Mouse (Mus musculus) adrenal gland, adult 8-10 months (tissue): ENCODE measurements around the gene Rap1gap. TPM values are rescaled to one million over a fixed set of nuclear protein-coding genes. Genes with fewer than 3 reads are reported as not detected.

Experiments
- DNase-seq: peaks from one replicate; pipeline ENCODE4 v3.0.0; 2022
- total RNA-seq, 4 experiments: library from RNA; stranded (reverse); gene quantifications; 2 replicates each; pipeline ENCODE4 v1.2.4; 2022

Rap1gap gene
- total RNA-seq, result 100 to 1,000 TPM; 108 to 376 (median 251) TPM

DNA sequence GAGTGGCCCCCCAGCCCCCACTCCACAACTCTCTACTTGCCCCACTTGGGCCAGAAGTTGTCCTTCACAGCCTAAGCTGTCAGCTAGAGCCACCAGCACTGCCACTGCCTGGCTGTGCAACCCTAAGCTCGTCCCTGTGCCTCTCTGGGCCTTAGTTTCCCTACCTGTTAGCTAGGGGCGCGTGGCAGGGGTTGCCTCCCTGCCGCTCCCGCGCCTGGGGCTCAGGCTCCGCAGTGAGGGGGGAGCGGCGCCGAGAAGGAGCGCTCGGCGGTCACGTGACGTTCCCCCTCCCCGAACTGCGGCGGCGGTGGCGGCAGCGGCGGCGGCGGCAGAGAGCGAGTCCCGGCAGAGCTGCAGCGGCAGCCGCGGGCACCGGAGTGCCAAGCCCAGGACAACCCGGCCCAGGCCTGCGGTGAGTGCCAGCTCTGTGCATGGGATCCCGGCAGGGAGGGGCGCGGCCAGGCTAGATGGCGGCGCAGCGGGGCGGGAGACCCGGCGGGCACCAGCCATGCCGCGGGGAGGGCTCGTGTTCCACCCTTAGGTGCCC is at the start of gene Rap1gap:
Rap1gap (plus strand) TSS at position 294 of the 547 bp plus-strand sequence.
- no peak for DNase-seq

DNA sequence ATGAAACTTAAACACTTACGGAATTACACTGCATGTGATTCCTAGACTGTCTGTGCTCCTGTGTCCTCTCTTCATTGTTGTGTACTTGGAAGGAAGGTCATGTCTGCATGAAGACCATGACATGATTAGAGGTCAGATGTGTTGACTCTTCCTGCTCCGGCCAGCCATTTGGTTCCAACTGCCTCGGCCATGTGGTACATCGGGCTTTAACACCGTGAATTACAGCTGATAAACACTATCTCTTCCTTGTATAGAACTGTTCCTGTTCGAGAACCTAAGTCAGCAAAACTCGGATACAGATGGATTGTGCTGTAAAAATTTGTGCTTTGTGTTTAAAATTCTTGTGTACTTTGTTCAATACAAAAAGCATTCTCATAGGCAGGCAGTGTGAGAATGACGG is 41.7 kb upstream of the Rap1gap start:
- no peak for DNase-seq

DNA sequence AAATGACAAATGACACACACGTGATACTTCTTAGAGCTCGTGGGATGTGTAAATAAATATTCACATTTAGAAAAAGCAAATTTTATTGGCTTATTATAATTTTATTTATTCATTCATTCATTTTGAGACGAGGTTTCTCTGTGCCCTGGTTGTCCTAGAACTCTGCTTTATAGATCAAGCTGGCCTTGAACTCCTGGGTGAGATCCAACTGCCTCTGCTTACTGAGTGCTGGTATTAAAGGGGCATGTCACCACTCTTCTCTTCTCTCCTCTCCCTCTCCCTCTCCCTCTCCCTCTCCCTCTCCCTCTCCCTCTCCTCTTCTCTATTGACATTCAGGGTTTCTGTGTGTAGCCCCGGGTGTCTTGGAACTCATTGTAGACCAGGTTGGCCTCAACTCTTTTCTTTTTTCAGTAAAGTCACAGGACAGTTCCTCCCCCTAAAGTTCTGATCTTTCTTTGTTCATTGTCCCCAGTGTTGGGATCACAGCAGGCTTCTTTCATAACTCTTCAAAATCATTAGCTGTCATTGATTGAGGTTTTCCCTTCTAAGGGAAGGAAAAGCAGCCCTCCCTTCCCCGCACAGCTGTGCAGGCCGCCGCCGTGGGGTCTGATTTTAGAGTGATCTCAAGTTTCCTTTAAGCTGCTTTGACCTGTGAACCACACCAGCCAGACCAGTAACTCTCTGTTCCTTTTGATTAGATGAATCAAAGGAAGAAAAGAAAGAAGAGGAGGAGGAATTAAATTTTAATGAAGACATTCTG is 36.9 kb upstream of the Rap1gap start:
- DNase-seq, result no peak

DNA sequence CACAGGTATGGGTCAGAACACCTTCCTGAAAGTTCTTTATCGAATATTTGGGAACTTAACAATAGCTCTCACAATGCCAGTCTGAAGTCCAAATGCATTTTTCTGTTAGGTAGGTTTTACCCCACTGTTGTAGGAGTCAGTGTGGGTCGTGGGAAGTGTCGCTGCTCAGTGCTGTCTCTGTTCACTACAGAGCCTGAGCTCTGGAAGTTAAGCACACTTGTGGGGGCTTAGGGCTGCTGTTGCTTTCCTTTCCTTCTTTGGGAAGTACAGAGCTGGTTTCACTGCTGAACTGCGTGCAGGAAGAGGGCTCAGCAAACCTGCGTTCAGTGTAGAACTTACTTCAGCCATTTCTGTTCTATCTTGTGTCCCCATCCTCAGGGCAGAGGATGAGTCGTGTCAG is 36.1 kb upstream of the Rap1gap start:
- no peak for DNase-seq

DNA sequence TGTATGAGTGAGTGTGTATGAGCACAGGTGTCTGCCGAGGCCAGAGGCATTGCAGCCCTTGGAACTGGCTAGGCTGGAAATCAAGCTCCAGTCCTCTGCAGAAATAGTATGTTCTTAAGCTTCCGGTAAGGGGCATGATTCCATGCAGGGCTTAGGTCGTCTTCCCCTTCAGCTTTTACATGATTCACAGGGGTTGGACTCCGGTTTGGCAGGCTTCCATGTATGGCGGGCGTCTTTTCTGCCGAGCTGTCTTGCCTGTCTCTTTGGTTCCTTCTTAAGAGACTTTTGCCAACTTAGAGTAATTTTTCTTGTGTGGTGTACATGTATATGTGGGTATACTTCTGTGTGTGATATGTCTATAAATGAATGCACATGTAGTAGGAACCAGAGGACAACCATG is 35.2 kb upstream of the Rap1gap start:
- no peak for DNase-seq

DNA sequence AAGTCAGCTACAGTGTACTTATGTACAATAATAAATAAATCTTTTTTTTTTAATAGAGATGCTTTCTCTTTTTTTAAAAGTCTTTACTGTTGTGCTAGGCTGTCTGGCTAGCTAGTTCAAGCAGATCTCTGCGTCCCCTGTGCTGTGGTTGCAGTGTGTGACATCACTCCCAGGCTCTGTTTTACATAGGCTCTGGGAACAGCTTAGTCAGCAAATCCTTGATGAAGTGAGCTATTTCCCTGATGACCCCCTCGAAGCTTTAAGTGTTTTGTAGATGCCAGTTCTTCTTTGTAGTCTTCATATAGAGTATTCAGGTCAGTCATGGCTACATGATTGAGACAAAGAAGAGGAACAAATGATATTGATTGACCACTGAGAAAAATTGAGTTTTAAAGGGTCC is 34.4 kb upstream of the Rap1gap start:
- no peak for DNase-seq

DNA sequence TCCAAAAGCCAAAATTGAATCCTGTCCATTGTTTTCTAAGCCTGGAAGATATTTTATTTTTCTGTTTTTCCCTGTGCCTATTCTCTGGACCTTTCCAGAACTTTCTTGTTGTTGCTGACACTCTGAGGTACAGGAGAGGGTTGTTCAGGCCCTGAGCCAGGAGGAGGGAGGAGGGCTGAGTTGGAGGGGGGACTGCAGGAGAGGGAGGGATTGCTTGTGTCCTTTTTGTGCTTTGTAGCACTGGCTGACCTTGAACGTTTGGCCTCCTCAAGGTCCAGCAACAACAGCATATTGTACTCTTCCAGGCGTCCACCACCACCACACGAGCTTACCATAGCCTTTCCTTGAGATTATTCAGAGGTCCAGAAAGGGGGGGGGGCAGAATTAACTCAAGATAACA is 32.9 kb upstream of the Rap1gap start:
- peak; percentile 78 for DNase-seq

DNA sequence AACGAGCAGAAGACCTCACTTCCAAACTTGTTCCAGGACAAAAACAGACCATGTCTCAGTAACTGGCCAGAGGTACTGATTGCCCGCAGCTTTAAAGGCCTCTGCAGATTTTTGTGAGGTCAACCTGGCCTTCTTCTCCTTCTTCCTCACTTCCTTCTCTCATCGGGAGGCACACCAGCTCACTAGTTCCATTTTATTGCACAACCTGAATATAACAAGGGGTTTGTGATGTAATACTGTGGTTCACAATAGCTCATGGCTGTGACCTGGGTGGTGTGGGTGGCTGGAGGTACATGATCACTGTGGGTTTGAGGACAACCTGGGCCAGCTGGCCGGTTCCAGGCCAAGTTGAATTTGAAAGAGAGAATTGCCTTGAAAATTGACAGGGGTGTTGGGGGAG is 31.1 kb upstream of the Rap1gap start:
- no peak for DNase-seq

DNA sequence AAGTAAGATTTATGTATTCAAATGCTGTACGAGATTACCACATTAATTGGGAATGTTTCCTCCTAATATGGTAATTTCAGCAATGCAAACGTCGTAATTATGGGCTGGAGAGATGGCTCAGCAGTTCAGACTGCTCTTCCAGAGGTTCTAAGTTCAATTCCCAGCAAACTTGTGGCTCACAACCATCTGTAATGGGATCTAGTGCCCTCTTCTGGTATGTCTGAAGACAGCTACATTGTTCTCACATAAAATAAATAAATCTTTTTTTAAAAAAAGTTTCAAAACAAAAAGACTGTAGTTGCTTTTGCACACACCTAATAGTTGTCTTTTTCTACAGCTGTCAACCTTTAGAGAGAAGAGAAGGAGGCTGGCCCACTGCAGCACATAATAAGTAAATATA is 27.9 kb upstream of the Rap1gap start:
- DNase-seq, result no peak

DNA sequence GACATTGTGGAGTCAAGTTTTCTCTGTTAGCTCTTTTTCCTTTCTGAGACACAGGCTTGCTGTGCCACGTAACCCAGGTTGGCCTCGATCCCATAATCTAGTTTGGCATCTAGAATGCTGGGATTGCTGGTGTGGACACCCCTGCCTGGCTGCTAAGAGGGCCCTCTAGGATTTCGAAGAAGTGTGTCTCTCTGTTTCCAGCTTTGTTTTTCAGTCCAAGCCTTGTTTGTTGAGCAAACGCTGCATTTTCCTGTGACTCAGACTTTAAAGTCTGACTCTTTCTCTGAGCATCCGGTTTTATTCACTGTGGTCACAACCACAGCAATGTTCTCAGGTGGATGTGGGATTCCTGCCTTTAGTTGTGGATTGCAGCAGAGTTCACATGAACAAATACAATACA is 23.0 kb upstream of the Rap1gap start:
- DNase-seq, result no peak

DNA sequence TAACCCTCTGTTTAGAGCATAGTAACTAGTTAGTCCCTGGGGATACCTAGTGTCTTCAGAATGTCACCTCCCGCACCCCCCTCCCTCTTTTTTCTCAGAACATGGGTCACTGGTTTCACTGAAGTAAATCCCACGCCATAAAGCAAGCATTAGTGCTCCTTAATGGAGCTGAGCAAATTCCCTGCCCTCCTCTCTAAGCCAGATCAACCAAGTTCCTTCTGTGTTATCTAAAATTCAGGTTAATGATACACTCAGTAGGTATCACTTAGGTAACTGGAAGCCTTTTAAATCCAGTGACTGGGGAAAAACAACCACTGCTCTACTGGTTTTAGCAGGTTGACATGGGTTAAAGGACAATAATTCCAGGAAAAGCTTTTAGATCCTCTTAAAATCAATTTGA is 22.4 kb upstream of the Rap1gap start:
- DNase-seq, result no peak

DNA sequence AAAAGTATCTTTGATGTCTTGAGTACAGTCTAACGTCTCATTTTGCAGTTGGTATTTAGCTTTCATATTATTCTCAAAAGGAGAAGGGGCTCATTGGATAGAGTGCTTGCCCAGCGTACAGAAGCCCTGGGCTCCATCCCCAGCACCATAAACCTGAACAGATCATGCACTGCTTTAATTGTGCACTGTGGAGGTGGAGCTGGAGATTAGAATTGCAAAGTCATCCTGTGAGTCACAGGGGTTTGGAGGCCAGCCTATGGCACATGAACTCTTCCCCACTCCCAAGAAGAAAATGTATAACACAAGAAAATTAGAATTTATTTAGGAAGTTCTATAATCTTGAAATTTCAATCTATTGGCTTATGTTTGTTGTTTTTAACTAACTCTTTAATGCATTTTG is 21.1 kb upstream of the Rap1gap start:
- no peak for DNase-seq

DNA sequence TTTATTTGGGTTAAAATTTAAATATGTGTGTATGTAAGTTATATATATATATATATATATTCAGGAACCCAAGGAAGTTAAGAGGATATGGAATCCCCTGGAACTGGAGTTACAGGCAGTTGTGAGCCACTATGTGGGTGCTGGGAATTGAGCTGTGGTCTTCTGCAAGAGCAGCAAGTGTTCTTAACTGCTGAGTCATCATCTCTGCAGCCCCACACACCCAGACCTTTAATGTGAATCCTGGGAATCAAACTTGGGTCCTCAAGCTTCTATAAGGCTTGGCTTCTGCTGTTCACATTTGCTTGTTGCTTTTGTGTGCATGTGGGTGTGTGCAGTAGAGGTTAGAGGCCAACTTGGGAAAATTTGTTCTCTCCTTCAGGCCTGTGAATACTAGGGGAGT is 18.3 kb upstream of the Rap1gap start:
- no peak for DNase-seq

DNA sequence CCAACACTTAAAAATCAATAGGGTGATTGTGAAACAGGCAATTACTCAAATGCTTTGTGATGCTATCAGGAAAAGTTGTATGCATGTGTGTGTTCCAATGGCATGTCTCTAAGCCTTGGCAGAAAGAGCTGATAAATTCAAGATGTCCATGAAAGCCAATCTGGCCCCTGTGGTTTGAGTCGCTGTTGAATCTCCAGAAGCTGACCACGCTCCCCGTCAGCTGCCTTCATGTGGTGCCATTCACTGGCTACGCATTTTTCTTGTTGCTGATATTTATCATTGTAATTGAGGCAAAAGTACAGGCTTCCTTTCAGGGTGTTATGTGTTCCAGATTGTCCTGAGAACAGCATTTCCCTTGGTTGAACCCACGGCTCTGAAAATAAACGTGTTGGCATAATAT is 16.9 kb upstream of the Rap1gap start:
- no peak for DNase-seq

DNA sequence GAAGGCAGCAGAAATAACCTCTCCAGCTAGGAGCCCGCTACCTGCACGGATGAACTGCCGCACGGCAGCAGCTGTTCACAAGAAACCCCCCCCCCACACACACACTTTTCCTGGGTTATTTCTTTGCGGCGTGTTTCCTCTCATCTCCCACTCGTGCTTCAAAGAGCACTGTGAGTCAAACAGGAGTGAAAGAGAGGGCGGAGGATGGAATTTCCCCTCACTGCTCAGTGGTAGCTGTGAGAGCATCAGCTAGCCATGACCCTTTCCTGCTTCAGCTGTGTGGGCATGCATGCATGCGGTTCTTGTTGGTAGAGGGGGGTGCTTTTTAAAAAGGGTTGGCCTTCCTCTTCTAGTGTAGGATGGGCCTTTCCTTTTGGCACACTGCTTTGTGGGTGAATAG is 16.3 kb upstream of the Rap1gap start:
- DNase-seq, result no peak

DNA sequence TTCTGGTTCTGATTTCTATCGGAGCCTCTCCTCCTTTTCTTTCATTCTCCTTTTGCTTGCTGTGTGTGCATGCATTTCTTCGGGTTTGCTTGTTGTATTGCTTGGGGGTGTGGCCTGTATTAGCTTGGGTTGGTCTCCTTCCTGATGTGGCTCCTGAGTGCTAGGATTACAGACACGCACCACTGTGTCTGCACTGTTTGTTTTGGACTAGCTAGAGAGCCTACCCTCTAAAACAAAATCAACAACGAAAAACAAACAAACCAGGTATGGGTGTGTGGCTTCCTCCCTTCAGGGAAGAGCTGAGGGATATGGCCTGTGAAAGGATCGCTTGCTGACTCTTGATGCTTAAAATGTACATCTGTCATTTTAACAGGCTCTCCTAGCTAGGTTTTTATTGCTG is 13.6 kb upstream of the Rap1gap start:
- DNase-seq, result no peak

DNA sequence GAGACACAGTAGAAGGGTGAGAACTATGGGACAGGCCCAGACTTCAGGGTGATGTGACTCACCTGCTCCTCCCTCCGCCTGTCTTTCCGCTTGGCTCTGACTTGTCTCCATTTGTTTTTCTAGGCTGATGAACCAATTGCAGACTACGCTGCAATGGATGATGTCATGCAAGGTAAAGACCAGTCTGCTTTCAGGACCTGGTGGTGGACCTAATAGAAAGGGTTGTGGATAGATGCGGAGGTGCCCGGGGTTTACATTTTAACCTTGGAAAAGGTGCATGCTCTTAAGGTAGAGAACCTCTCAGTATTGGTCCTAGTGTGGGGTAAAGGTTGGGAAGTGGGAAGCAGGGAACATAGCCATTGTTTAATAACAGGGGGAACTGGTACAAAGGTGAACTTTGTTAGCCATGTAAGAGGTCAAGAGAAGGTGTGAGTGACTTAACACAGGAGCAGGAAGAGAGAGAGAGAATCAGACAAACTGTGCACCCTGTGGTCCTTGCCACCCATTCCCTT is 11.6 kb upstream of the Rap1gap start:
- no peak for DNase-seq

DNA sequence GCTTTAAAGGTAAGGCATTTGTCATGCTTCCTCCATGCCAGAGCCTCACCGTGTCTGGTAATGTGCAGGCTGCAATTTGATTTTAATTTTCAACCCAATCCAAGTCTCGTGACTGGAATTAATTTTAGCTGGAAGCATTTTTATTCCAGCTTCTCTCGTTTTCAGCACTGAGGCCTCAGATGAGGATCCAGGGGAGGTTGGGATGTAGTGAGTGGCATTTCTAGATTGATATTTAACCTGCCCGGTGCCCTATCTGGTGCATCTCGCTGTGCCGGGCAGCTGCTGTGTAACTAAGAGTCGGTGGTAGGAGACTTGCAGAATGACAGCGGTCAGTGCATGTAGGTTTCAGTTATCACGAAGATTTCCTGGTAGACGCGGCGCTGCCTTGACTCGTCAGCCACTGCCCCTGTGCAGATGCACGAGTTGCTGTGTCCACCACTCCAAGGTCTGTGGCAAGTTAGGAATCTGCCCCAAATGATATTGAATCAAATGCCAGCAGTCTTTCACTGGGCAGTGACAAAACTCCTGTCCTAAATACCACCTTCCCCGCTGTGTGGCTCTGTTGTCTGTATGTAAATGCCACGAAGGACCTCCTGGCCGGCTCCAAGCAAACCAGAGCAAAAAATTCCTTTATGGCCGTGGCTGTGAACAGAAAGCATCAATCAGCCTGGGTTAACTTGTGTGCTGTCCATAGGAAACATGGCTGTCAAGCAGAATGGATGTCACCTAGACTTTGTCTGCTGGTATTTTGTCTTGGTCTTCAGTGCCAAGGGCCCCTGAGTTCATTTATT is 9.1 kb upstream of the Rap1gap start:
- DNase-seq, result no peak

DNA sequence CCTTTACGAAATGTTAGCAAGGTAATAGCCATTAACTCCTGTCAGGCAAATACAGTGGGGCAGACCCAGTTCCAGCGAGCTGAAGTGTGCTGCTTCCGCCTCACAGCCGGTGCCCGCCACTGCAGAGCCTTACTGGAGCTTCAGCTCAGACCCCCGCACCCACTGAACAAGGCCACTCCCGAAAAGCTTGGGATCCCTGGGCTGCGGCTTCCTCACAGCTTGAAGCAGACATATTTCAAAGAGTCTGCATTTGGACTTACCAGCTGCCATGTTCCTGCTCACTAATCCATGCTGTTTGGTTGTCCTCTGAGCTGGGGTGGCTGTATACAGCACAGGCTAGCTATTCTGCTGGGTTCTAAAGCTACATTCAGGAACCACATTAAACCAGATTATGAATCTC is 6.9 kb upstream of the Rap1gap start:
- DNase-seq, result no peak

DNA sequence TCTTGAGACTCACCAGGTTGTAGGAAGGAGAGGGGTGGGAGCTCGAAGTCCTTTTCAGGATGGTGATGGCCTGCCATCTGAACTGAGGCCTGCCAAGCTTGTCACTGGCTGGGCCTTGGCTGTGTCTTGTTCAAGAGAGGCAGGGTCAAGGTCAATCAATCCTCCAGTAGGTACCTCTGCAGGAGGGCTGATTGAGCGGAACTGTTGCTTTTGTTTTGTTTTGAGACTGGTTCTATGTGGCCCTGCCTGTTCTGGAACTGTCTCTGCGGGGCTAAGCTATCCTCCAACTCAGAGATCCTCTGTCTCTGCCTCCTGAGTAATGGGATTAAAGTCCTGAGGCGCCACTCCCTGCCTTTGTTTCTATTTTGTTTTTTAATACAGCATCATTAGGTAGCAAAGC is 5.0 kb upstream of the Rap1gap start:
- no peak for DNase-seq

DNA sequence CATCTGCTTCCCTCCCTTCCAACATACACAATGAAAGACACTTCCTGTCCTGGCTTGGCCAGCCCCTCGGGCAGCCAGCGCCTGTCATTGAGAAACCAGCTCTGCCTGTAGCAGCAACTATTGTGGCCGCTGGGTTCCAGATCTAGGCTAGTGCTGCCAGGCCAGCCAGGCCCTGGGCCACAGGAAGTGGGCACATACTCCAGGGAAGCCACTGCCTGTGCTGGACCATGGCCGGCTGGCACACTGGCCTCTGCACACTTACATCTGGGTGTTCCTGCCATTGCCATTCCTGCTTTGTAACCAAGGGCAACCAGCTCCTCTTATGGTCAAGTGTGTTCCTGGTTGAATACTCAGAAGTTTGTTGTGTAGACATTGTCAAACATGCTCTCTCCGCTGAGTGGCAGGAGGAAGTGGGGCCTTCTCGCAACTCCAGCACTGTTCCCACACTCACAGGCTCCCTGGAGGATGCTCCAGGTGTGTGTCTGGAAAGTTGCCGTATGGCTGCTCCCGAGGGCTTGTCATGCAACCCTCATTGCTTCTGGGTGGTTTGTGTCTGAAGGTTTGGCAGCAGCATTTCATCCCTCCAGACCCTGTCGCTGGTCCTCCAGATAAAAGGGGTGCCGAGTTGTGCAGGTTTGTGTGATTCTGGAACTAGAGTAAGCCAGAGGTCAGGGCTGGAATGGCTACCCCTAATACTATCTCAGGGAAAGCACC is 4.0 kb upstream of the Rap1gap start:
- DNase-seq, result no peak

DNA sequence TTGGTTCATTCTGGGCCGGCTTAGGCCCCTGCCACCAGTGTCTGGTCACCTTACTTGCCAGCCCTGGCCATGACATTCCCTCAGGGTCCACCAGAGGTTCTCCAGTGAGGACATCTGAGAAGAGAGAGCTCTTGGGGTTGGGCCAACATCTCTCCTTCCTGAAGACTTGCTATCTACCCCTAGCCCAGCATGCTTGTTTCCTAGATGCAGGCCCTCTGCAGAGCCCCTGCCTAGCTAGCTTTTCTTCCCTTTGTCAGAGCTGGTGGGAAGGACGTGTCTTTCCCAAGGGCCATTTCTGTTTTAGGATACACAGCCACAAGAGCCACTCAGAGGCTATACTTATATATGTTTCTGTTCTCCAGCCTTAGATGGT is 3.5 kb upstream of the Rap1gap start:
- DNase-seq, result no peak

DNA sequence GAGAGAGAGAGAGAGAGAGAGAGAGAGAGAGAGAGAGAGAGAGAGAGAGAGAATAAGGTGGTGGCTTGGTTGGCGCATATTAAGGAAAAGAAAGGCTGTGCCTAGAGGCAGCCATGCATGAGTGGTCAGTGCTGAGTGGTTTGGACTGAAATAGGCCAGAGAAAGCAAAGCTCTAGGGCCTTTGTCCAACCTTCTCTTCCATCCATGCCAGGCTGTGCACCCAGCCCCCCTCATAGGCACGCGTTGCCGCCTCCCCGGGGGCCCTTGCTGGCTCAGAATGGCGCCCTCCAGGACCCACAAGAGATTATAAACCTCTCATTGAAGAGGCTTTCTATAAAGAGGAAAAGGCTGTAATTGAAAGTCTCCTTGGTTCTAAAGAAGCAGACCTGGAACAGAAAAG is 3.0 kb upstream of the Rap1gap start:
- DNase-seq, result no peak
